Mouse (Mus musculus) liver, embryonic 13.5 days (tissue): ENCODE measurements around the gene 2310033P09Rik. TPM values are rescaled to one million over a fixed set of nuclear protein-coding genes. Genes with fewer than 3 reads are reported as not detected.

Source experiments
- polyA plus RNA-seq: library from polyadenylated mRNA; unstranded; fragments of >200 nt; fragmentation: Nextera tagmentation; extraction: Ambion mirVana; gene quantifications from 2 replicates; pipeline ENCODE4 v1.2.1, GENCODE M21; 2015

2310033P09Rik gene
- polyA plus RNA-seq, 1 experiment from 2014 or later = 26.2 TPM

Other genes with a start within 250 kb of the 2310033P09Rik start
- 8.9 and 9.2 TPM in 2 replicates for gene Trim11, start 230.2 kb upstream of the 2310033P09Rik start, polyA plus RNA-seq
- gene Obscn, start 71.9 kb upstream of the 2310033P09Rik start, polyA plus RNA-seq = 0.23 and 0.35 TPM in 2 replicates
- gene Iba57, start 44.6 kb upstream of the 2310033P09Rik start, polyA plus RNA-seq = 12.6 and 13.9 TPM in 2 replicates
- gene Gjc2, start 25.1 kb upstream of the 2310033P09Rik start, polyA plus RNA-seq = 0.05 and 0.07 TPM in 2 replicates
- 71.2 and 76.4 TPM in 2 replicates for gene Guk1, start 16.1 kb upstream of the 2310033P09Rik start, polyA plus RNA-seq
- 69.6 and 75.8 TPM in 2 replicates for gene Mrpl55, start 5.8 kb upstream of the 2310033P09Rik start, polyA plus RNA-seq
- gene Arf1, start 19.9 kb downstream of the 2310033P09Rik start, polyA plus RNA-seq = 275 and 317 TPM in 2 replicates
- 0.05 TPM in 1 of 2 replicates, not detected in the other for gene Wnt3a, start 82.4 kb downstream of the 2310033P09Rik start, polyA plus RNA-seq
- 0.22 and 0.39 TPM in 2 replicates for gene Wnt9a, start 98.6 kb downstream of the 2310033P09Rik start, polyA plus RNA-seq
- gene Prss38, start 167.3 kb downstream of the 2310033P09Rik start, polyA plus RNA-seq = not detected in 2 replicates
- 5.2 and 5.3 TPM in 2 replicates for gene Jmjd4, start 241.7 kb downstream of the 2310033P09Rik start, polyA plus RNA-seq
- gene Snap47, start 242.9 kb downstream of the 2310033P09Rik start, polyA plus RNA-seq = 26.8 and 31.0 TPM in 2 replicates